Mouse (Mus musculus) naive thymus-derived CD4-positive, alpha-beta T cell, adult 5 months (primary cell): ENCODE results near the gene Fdps. TPM values are rescaled to one million over a fixed set of nuclear protein-coding genes. Genes with fewer than 3 reads are reported as not detected.

Experiments used
- polyA plus RNA-seq: library from polyadenylated mRNA; unstranded; fragments of 100-300 nt; shearing (Covaris generic); gene quantifications from one replicate; pipeline ENCODE4 v1.2.1, GENCODE M21; 2017

Gene Fdps
- polyA plus RNA-seq = 69.4 TPM

DNA sequence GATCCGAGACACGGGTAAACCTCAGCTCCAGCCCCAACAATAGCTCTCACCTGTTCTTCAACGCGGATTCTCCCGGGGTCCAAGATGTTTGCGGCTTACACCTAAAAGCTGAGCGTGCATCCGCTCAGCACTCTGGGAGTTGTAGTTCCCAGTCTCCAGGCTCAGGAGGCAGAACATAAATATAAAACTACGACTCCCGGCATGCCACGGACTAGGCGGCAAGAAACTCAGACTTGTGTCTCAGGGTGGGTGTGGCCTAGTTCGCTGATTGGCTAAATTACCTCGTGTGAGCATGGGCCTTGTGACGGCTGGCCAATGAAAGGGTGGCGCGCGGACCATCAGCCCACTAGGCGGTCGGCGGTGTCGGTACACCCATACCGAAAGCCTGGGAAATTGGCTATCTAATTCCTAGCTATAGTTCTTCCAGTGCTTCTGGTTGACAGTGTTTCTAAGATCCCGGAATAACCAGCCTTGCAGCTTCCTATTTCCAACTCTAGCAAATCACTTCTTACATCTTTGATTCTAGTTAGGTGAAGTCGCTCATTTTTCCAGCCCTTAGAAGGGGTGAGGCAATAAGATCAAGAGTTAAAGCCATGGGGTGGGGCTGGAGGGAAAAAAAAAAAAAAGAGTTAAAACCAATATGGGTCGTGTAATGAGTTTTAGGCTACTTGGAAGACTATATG lies at the start of gene Fdps:
TSS of gene Fdps (minus strand) at position 148 of the 683 bp plus-strand sequence.

DNA sequence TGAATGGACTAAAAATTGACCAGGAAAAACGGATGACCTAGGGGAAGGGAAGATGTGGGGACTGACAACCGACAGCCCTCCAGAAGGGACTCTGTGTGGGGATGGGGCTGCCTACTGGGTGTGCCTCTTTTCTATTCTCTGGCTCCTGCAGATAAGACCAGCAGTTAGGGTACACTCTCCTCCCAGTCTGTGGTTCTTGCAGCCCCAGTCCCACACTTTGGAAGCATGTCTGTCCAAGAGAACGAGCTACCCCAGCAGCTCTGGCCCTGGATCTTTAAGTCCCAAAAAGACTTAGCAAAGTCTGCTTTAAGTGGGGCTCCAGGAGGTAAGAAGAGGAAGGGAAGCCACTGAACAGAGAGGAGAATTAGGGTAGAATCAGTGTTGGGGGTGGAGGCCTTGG lies 34.2 kb upstream of the Fdps start, which contains the start of gene Pklr:
TSS of gene Pklr (plus strand) at position 185 of the 400 bp plus-strand sequence.

DNA sequence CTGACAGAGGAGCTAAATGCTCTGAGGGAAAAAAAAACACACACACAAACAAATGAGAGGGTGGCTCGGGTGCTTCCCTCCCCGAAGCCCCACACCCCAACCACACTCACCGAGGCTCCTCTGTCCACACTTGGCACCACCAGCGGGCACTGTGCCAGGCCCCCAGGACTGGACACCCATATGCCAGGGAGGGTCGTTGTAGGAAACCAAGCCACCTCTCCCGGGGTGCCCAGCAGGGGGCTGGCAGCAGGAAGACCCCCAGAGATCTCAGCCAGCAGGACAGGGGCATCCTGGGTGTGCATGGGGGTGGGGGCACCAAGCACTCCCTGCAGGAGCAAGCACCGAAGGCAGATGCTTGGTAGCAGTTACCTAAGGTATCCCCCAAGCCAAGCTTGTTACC lies 948 bp downstream of the Fdps start, which contains the start of gene Gm43738:
TSS of gene Gm43738 (minus strand) at position 289 of the 400 bp plus-strand sequence.

DNA sequence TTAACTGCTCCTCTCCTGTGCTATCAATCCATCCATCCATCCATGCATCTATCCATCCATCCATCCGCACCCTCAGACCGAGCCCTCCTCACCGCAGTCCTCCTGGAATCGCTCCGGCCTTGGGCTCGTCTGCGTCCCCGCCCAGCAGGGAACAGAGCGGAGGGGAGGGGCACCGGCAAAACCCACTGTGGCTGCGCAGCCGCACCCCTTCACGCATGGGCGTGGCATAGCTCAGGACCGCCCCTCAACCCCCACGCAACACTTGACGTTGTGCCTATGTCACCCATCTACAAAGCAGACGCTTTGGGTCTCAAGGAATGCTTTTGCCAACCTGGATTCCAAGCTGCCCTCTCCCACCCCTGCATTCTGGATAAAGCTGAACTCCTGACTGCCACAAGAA lies 8.6 kb downstream of the Fdps start, which contains the start of gene Rusc1:
TSS of gene Rusc1 (minus strand) at position 137 of the 400 bp plus-strand sequence.

Other genes starting within 250 kb of the Fdps start
- gene Msto1, start 188.0 kb downstream of the Fdps start, polyA plus RNA-seq = 10.8 TPM
- gene Ash1l, start 151.3 kb downstream of the Fdps start, polyA plus RNA-seq = 40.8 TPM
- 146 TPM for gene Dap3, start 150.8 kb downstream of the Fdps start, polyA plus RNA-seq
- gene Rusc1, start 8.6 kb downstream of the Fdps start, polyA plus RNA-seq = 55.7 TPM
- gene Gm43738, start 860 bp downstream of the Fdps start, polyA plus RNA-seq = not detected
- gene Pklr, start 34.2 kb upstream of the Fdps start, polyA plus RNA-seq = not detected
- 2.3 TPM for gene Hcn3, start 58.2 kb upstream of the Fdps start, polyA plus RNA-seq
- 106 TPM for gene Clk2, start 62.8 kb upstream of the Fdps start, polyA plus RNA-seq
- 217 TPM for gene Scamp3, start 75.5 kb upstream of the Fdps start, polyA plus RNA-seq
- 143 TPM for gene Fam189b, start 81.2 kb upstream of the Fdps start, polyA plus RNA-seq
- 72.7 TPM for gene Gba, start 101.0 kb upstream of the Fdps start, polyA plus RNA-seq
- 1.5 TPM for gene Thbs3, start 113.2 kb upstream of the Fdps start, polyA plus RNA-seq
- 102 TPM for gene Mtx1, start 125.1 kb upstream of the Fdps start, polyA plus RNA-seq
- not detected for gene Muc1, start 127.1 kb upstream of the Fdps start, polyA plus RNA-seq
- gene Krtcap2, start 144.0 kb upstream of the Fdps start, polyA plus RNA-seq = 161 TPM
- gene Trim46, start 144.3 kb upstream of the Fdps start, polyA plus RNA-seq = 1.1 TPM
- 74.9 TPM for gene Dpm3, start 157.4 kb upstream of the Fdps start, polyA plus RNA-seq
- gene Slc50a1, start 168.6 kb upstream of the Fdps start, polyA plus RNA-seq = 189 TPM
- not detected for gene Efna1, start 179.2 kb upstream of the Fdps start, polyA plus RNA-seq
- gene Efna3, start 221.0 kb upstream of the Fdps start, polyA plus RNA-seq = not detected
- 0.21 TPM for gene Efna4, start 236.1 kb upstream of the Fdps start, polyA plus RNA-seq
- gene Adam15, start 248.0 kb upstream of the Fdps start, polyA plus RNA-seq = 11.3 TPM